Mouse (Mus musculus) adrenal gland, postnatal 14 days (tissue): ENCODE results near the gene Lce6a. TPM values are rescaled to one million over a fixed set of nuclear protein-coding genes. Genes with fewer than 3 reads are reported as not detected.

Experiments
- total RNA-seq: library from RNA; stranded (reverse); gene quantifications from 2 replicates; pipeline ENCODE4 v1.2.3, GENCODE M21; 2021

Gene Lce6a
- total RNA-seq, 1 experiment from 2014 or later: not detected

Other genes with a start within 250 kb of the Lce6a start
- gene Sprr2h, start 236.0 kb downstream of the Lce6a start, total RNA-seq: not detected in 2 replicates
- not detected in 2 replicates for gene Sprr2i, start 213.7 kb downstream of the Lce6a start, total RNA-seq
- gene Sprr2j-ps, start 203.6 kb downstream of the Lce6a start, total RNA-seq: not detected in 2 replicates
- gene Gm9774, start 192.2 kb downstream of the Lce6a start, total RNA-seq: 1.6 and 7.1 TPM in 2 replicates
- gene Sprr2k, start 189.1 kb downstream of the Lce6a start, total RNA-seq: not detected in 2 replicates
- gene Sprr1b, start 182.9 kb downstream of the Lce6a start, total RNA-seq: not detected in 2 replicates
- gene Sprr3, start 162.9 kb downstream of the Lce6a start, total RNA-seq: not detected in 2 replicates
- not detected in 2 replicates for gene Sprr1a, start 135.8 kb downstream of the Lce6a start, total RNA-seq
- gene Sprr4, start 121.2 kb downstream of the Lce6a start, total RNA-seq: not detected in 2 replicates
- gene 2310046K23Rik, start 87.1 kb downstream of the Lce6a start, total RNA-seq: not detected in 2 replicates
- gene Ivl, start 47.9 kb downstream of the Lce6a start, total RNA-seq: not detected in 2 replicates
- gene Smcp, start 32.7 kb downstream of the Lce6a start, total RNA-seq: not detected in 2 replicates
- gene 2210017I01Rik, start 14.2 kb downstream of the Lce6a start, total RNA-seq: not detected in 2 replicates
- gene Lce1a1, start 26.6 kb upstream of the Lce6a start, total RNA-seq: not detected in 2 replicates
- gene Lce1b, start 35.3 kb upstream of the Lce6a start, total RNA-seq: not detected in 2 replicates
- gene Lce1a2, start 48.7 kb upstream of the Lce6a start, total RNA-seq: not detected in 2 replicates
- gene Lce1c, start 57.6 kb upstream of the Lce6a start, total RNA-seq: not detected in 2 replicates
- not detected in 2 replicates for gene Lce1d, start 65.5 kb upstream of the Lce6a start, total RNA-seq
- gene Lce1e, start 87.4 kb upstream of the Lce6a start, total RNA-seq: not detected in 2 replicates
- not detected in 2 replicates for gene Lce1f, start 98.7 kb upstream of the Lce6a start, total RNA-seq
- gene Gm38119, start 117.4 kb upstream of the Lce6a start, total RNA-seq: not detected in 2 replicates
- not detected in 2 replicates for gene Lce1g, start 130.7 kb upstream of the Lce6a start, total RNA-seq
- not detected in 2 replicates for gene Lce1h, start 143.4 kb upstream of the Lce6a start, total RNA-seq
- gene Lce1i, start 157.2 kb upstream of the Lce6a start, total RNA-seq: not detected in 2 replicates
- not detected in 2 replicates for gene Lce1j, start 168.9 kb upstream of the Lce6a start, total RNA-seq
- gene Lce1k, start 186.2 kb upstream of the Lce6a start, total RNA-seq: not detected in 2 replicates
- not detected in 2 replicates for gene Kprp, start 205.6 kb upstream of the Lce6a start, total RNA-seq
- gene Lce1l, start 229.6 kb upstream of the Lce6a start, total RNA-seq: not detected in 2 replicates
- not detected in 2 replicates for gene 2310050C09Rik, start 248.6 kb upstream of the Lce6a start, total RNA-seq